Mouse (Mus musculus): ENCODE measurements around the gene Amz2. TPM values are rescaled to one million over a fixed set of nuclear protein-coding genes. Genes with fewer than 3 reads are reported as not detected.

The Amz2 gene
- polyA plus RNA-seq (2014; fragmentation: Nextera tagmentation; extraction: Ambion mirVana) = 44.8 and 50.1 TPM in 2 replicates

- no peaks in the 10 kb centered on the region for H3K27me3 ChIP-seq (ENCODE audit: control insufficient read depth, insufficient read depth, low read length)
- DNase-seq (ENCODE audit: low spot score) (peak; percentile 100), ATAC-seq (ENCODE audit: insufficient number of reproducible peaks, low FRiP score, low TSS enrichment, low read depth) (peak; percentile 95)
- H3K4me1 ChIP-seq (ENCODE audit: control insufficient read depth, insufficient read depth, low read length) = no peaks in the 10 kb centered on the region
- under 1% methylated on average over 65 of the region's 65 CpGs for WGBS
- H3K27ac ChIP-seq (replicated peaks; ENCODE audit: low read depth, low read length) = peak within 1 kb of the TSS; percentile 72
- H3K4me3 ChIP-seq (ENCODE audit: low read depth, low read length) = peak within 1 kb of the TSS; percentile 60
- peak within 1 kb of the TSS; percentile 55 for H3K4me2 ChIP-seq (ENCODE audit: low read depth, severe bottlenecking)
- peak within 1 kb of the TSS; percentile 82 for H3K9ac ChIP-seq (ENCODE audit: low read length)
- H3K9me3 ChIP-seq (ENCODE audit: control insufficient read depth, low read length) = no peaks in the 10 kb centered on the region
- H3K36me3 ChIP-seq (ENCODE audit: control insufficient read depth, insufficient read depth, low read length) = peaks cover 4% of the 10 kb centered on the region
Observed at GRCm38 (mm10) chr11:109425392-109426271, at the start of gene Amz2. Amz2 (plus strand) TSS chr11:109425946.

DNA sequence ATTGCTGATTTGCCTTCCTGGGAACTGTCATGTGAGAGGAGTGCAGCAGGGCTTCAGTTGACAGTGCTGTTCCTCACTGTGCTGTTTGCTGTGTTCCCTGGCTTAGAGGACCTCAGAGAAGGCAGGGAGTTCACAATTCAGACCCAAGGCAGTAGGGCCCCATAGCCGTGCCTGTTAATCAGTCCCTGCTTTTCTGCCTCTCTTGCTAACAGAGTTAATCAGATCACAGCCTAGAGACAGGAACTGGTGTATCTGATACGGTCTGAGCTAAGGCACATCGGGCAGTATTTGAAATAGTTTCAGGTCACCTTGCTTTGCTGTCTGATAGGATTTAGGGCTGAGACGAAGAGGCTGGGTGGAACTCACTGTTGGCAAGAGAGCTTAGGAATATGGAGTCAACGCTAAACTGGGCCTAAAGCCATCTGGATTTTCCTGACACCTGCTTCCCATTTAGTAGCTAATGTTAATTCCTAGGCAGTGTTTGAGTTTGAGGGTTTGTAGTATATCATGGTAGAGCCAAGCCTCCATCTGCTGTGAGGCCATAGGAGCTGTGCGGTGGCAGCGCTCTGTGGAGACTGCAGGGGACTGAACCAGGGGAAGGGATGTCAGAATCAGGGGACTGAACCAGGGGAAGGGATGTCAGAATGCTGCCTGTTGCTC is 49.1 kb upstream of the Amz2 start:
- ATAC-seq (ENCODE audit: insufficient number of reproducible peaks, low FRiP score, low TSS enrichment, low read depth) (no peak), DNase-seq (ENCODE audit: low spot score) (peak; percentile 42)
- Histone ChIP-seq H3K9ac (ENCODE audit: low read length) (no peak overlapping the region), H3K9me3 (ENCODE audit: control insufficient read depth, low read length) (no peaks in the 10 kb centered on the region), H3K36me3 (ENCODE audit: control insufficient read depth, insufficient read depth, low read length) (no peaks in the 10 kb centered on the region; the same call in 1 of the 2 replicates), H3K27me3 (ENCODE audit: control insufficient read depth, insufficient read depth, low read length) (no peaks in the 10 kb centered on the region), H3K4me2 (ENCODE audit: low read depth, severe bottlenecking) (no peak overlapping the region), H3K4me1 (ENCODE audit: control insufficient read depth, insufficient read depth, low read length) (peaks cover 18% of the 10 kb centered on the region), H3K4me3 (ENCODE audit: low read depth, low read length) (no peak overlapping the region), H3K27ac (replicated peaks; ENCODE audit: low read depth, low read length) (peak overlapping the region; percentile 47; the same call in 1 of the 2 replicates)
- WGBS = 32% methylated on average over 7 of the region's 7 CpGs

DNA sequence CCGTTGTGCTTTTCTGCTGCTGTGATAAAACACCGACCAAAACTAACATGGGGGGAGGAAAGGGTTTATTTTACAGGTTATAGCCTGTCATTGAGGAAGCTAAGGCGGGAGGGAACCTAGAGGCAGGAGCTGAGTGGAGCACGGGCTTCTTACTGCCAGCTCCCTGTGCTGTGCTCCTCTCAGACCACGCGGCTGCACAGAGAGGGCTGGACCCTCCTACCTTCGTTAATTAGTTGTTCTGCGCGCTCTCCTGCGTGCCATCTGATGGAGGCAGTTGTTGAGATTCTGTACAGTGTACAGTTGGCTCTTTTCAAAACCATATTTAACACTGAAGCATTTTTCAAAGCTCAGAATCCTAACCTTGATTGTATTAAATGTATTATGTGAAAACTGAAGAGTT is 48.3 kb upstream of the Amz2 start:
- 0 out of 2 replicates have a peak, but pooled peaks have one; percentile 51 for ATAC-seq (ENCODE audit: insufficient number of reproducible peaks, low FRiP score, low TSS enrichment, low read depth)
- WGBS = 41% methylated on average over 10 of the region's 10 CpGs
- Histone ChIP-seq H3K4me2 (ENCODE audit: low read depth, severe bottlenecking) (no peak overlapping the region), H3K9me3 (ENCODE audit: control insufficient read depth, low read length) (no peaks in the 10 kb centered on the region), H3K36me3 (ENCODE audit: control insufficient read depth, insufficient read depth, low read length) (no peaks in the 10 kb centered on the region; the same call in 1 of the 2 replicates), H3K4me1 (ENCODE audit: control insufficient read depth, insufficient read depth, low read length) (peaks cover 18% of the 10 kb centered on the region), H3K9ac (ENCODE audit: low read length) (no peak overlapping the region), H3K4me3 (ENCODE audit: low read depth, low read length) (no peak overlapping the region), H3K27ac (replicated peaks; ENCODE audit: low read depth, low read length) (no peak overlapping the region), H3K27me3 (ENCODE audit: control insufficient read depth, insufficient read depth, low read length) (no peaks in the 10 kb centered on the region)
- DNase-seq (ENCODE audit: low spot score) = no peak

DNA sequence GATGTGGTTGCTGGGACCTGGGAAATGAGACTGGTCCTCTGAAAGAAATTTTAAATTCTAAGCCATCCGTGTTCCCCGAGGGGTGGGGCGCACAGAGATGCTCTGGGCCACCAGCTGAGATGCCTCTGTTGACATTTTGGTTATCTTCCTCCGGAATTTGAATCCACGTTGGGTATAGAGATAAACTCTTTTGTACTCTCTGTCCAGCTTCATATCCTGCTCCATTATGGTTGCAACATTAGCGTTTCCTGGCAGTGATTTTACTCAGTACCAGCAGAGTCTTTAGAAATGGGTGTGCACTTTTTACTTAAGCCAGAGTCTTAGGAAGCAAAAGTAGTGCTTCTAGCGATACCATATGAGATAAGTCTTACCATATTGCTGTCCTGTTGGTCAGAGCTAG is 47.7 kb upstream of the Amz2 start:
- H3K27ac ChIP-seq (replicated peaks; ENCODE audit: low read depth, low read length) = no peak overlapping the region
- H3K4me2 ChIP-seq (ENCODE audit: low read depth, severe bottlenecking) = no peak overlapping the region
- no peak overlapping the region for H3K9ac ChIP-seq (ENCODE audit: low read length)
- H3K4me1 ChIP-seq (ENCODE audit: control insufficient read depth, insufficient read depth, low read length) = peaks cover 18% of the 10 kb centered on the region
- WGBS = 79% methylated on average over 7 of the region's 7 CpGs
- DNase-seq (ENCODE audit: low spot score) = no peak
- no peaks in the 10 kb centered on the region for H3K27me3 ChIP-seq (ENCODE audit: control insufficient read depth, insufficient read depth, low read length)
- H3K36me3 ChIP-seq (ENCODE audit: control insufficient read depth, insufficient read depth, low read length) = no peaks in the 10 kb centered on the region; the same call in 1 of the 2 replicates
- ATAC-seq (ENCODE audit: insufficient number of reproducible peaks, low FRiP score, low TSS enrichment, low read depth) = no peak
- no peaks in the 10 kb centered on the region for H3K9me3 ChIP-seq (ENCODE audit: control insufficient read depth, low read length)
- H3K4me3 ChIP-seq (ENCODE audit: low read depth, low read length) = no peak overlapping the region

DNA sequence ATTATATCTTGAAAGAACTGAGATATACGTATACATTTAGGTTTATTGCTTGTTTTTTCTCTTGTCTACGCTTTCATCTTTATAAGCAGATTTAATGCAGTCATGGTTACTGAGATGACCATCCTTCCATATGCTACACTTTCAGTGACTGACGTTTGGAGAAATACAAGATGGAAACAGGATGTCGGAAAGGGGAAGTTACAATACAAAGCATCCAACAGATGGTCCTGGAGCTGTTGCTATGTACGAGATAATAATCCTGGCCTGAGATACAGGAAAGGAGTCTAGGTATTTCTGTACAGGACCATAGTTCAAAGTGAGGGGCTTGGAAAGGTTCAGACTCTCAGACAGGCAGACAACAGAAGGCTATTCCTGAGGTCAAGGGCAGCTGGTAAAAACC is 45.1 kb upstream of the Amz2 start:
- 85% methylated on average over 5 of the region's 5 CpGs for WGBS
- H3K4me1 ChIP-seq (ENCODE audit: control insufficient read depth, insufficient read depth, low read length) = peaks cover 18% of the 10 kb centered on the region
- no peak overlapping the region for H3K4me3 ChIP-seq (ENCODE audit: low read depth, low read length)

GRCm38 (mm10) chr11:109385296-109385695 is 40.5 kb upstream of the Amz2 start:
- Histone ChIP-seq H3K27ac (replicated peaks; ENCODE audit: low read depth, low read length) (no peak overlapping the region), H3K36me3 (ENCODE audit: control insufficient read depth, insufficient read depth, low read length) (no peaks in the 10 kb centered on the region), H3K4me1 (ENCODE audit: control insufficient read depth, insufficient read depth, low read length) (no peaks in the 10 kb centered on the region), H3K27me3 (ENCODE audit: control insufficient read depth, insufficient read depth, low read length) (no peaks in the 10 kb centered on the region), H3K4me3 (ENCODE audit: low read depth, low read length) (no peak overlapping the region), H3K4me2 (ENCODE audit: low read depth, severe bottlenecking) (no peak overlapping the region), H3K9me3 (ENCODE audit: control insufficient read depth, low read length) (no peaks in the 10 kb centered on the region), H3K9ac (ENCODE audit: low read length) (no peak overlapping the region)
- no peak for ATAC-seq (ENCODE audit: insufficient number of reproducible peaks, low FRiP score, low TSS enrichment, low read depth)
- DNase-seq (ENCODE audit: low spot score) = no peak
- 94% methylated on average over 8 of the region's 8 CpGs for WGBS

More for the DNA sequence above, 45.1 kb upstream of the Amz2 start:
- Histone ChIP-seq H3K27ac (replicated peaks; ENCODE audit: low read depth, low read length) (no peak overlapping the region), H3K9ac (ENCODE audit: low read length) (no peak overlapping the region), H3K9me3 (ENCODE audit: control insufficient read depth, low read length) (no peaks in the 10 kb centered on the region), H3K36me3 (ENCODE audit: control insufficient read depth, insufficient read depth, low read length) (no peaks in the 10 kb centered on the region), H3K27me3 (ENCODE audit: control insufficient read depth, insufficient read depth, low read length) (no peaks in the 10 kb centered on the region), H3K4me2 (ENCODE audit: low read depth, severe bottlenecking) (no peak overlapping the region)
- no peak for DNase-seq (ENCODE audit: low spot score)
- ATAC-seq (ENCODE audit: insufficient number of reproducible peaks, low FRiP score, low TSS enrichment, low read depth) = no peak

GRCm38 (mm10) chr11:109389046-109389445 is 36.7 kb upstream of the Amz2 start:
- H3K27me3 ChIP-seq (ENCODE audit: control insufficient read depth, insufficient read depth, low read length) = no peaks in the 10 kb centered on the region
- no peak overlapping the region for H3K27ac ChIP-seq (replicated peaks; ENCODE audit: low read depth, low read length)
- DNase-seq (ENCODE audit: low spot score) = no peak
- no peak overlapping the region for H3K9ac ChIP-seq (ENCODE audit: low read length)
- 88% methylated on average over 5 of the region's 5 CpGs for WGBS
- no peak overlapping the region for H3K4me2 ChIP-seq (ENCODE audit: low read depth, severe bottlenecking)
- no peak for ATAC-seq (ENCODE audit: insufficient number of reproducible peaks, low FRiP score, low TSS enrichment, low read depth)
- no peaks in the 10 kb centered on the region for H3K9me3 ChIP-seq (ENCODE audit: control insufficient read depth, low read length)
- H3K4me1 ChIP-seq (ENCODE audit: control insufficient read depth, insufficient read depth, low read length) = no peaks in the 10 kb centered on the region
- no peak overlapping the region for H3K4me3 ChIP-seq (ENCODE audit: low read depth, low read length)
- no peaks in the 10 kb centered on the region for H3K36me3 ChIP-seq (ENCODE audit: control insufficient read depth, insufficient read depth, low read length)

DNA sequence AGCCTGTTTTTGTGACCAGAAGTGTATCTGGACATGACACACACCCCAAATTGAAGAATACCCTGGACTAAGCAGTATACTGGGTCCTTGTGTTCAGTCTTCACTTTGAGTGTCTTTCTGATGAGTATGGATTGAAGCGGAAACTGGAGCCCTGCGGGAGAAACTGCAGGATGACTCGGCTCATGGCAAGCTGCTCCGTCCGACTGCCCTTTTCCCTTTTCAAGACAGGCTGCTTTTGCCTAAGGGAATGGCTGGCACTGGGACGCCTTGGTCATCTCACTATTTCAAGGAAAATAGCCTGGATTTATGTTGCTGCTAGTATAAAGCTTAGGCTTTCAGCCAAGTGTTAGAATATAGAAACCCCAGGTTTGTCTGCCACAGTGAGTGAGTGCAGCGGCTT is 34.5 kb upstream of the Amz2 start:
- no peaks in the 10 kb centered on the region; the same call in 1 of the 2 replicates for H3K36me3 ChIP-seq (ENCODE audit: control insufficient read depth, insufficient read depth, low read length)
- no peak overlapping the region for H3K27ac ChIP-seq (replicated peaks; ENCODE audit: low read depth, low read length)
- 91% methylated on average over 7 of the region's 7 CpGs for WGBS
- H3K4me3 ChIP-seq (ENCODE audit: low read depth, low read length) = no peak overlapping the region
- no peak for DNase-seq (ENCODE audit: low spot score)
- H3K4me2 ChIP-seq (ENCODE audit: low read depth, severe bottlenecking) = no peak overlapping the region
- H3K4me1 ChIP-seq (ENCODE audit: control insufficient read depth, insufficient read depth, low read length) = no peaks in the 10 kb centered on the region
- no peaks in the 10 kb centered on the region for H3K27me3 ChIP-seq (ENCODE audit: control insufficient read depth, insufficient read depth, low read length)
- no peak overlapping the region for H3K9ac ChIP-seq (ENCODE audit: low read length)
- no peaks in the 10 kb centered on the region for H3K9me3 ChIP-seq (ENCODE audit: control insufficient read depth, low read length)
- no peak for ATAC-seq (ENCODE audit: insufficient number of reproducible peaks, low FRiP score, low TSS enrichment, low read depth)
